Mouse (Mus musculus) neural tube, embryonic 12.5 days (tissue): Measurements from ENCODE around the gene Cpa4. TPM values are rescaled to one million over a fixed set of nuclear protein-coding genes. Genes with fewer than 3 reads are reported as not detected.
A peak's percentile ranks its signal among the peaks of the same experiment; 100 is the strongest.

Experiments
- ATAC-seq: fragments of 200-750 bp; cut with Nextera tagmentation; 2 replicates; pipeline ENCODE4 v1.8.0; 2017; ENCODE audit warnings: low read depth, mild to moderate bottlenecking, moderate TSS enrichment, moderate library complexity; ENCODE audit not compliant: low FRiP score
- H3K27ac ChIP-seq: fragments of 300-500 bp; sonication (generic); 2 replicates; pipeline ENCODE4 v1.5.1; 2016
- H3K27me3 ChIP-seq: fragments of 300-500 bp; sonication (generic); replicated peaks from 2 replicates; pipeline ENCODE4 v1.6.1; 2016; ENCODE audit warnings: mild to moderate bottlenecking
- H3K36me3 ChIP-seq: fragments of 300-500 bp; sonication (generic); 2 replicates; pipeline ENCODE4 v1.6.1; 2016; ENCODE audit warnings: mild to moderate bottlenecking
- H3K4me1 ChIP-seq: fragments of 300-500 bp; sonication (generic); 2 replicates; pipeline ENCODE4 v1.6.1; 2016
- H3K4me2 ChIP-seq: fragments of 300-500 bp; sonication (generic); replicated peaks from 2 replicates; pipeline ENCODE4 v1.6.1; 2016; ENCODE audit warnings: mild to moderate bottlenecking
- H3K4me3 ChIP-seq: fragments of 300-500 bp; sonication (generic); 2 replicates; pipeline ENCODE4 v1.5.1; 2016
- H3K9ac ChIP-seq: fragments of 300-500 bp; sonication (generic); 2 replicates; pipeline ENCODE4 v1.6.1; 2016; ENCODE audit warnings: mild to moderate bottlenecking
- H3K9me3 ChIP-seq: fragments of 300-500 bp; sonication (generic); 2 replicates; pipeline ENCODE4 v1.6.1; 2016; ENCODE audit warnings: mild to moderate bottlenecking
- WGBS: fragments of 180-500 bp; shearing (Covaris S2); methylation state at CpG from one replicate; pipeline ENCODE4 v1.1.7; 2016; 5-methylcytosine and 5-hydroxymethylcytosine counted together
- polyA plus RNA-seq: library from polyadenylated mRNA; unstranded; fragments of >200 nt; fragmentation: Nextera tagmentation; extraction: Ambion mirVana; gene quantifications from 2 replicates; pipeline ENCODE4 v1.2.1, GENCODE M21; 2016

Cpa4 gene
- polyA plus RNA-seq, 1 experiment from 2014 or later: 1.9 TPM

- WGBS: 19% methylated on average over 8 of the region's 8 CpGs
- Histone ChIP-seq H3K4me3 (no peak overlapping the region), H3K27ac (no peak overlapping the region), H3K27me3 (no peaks in the 10 kb centered on the region), H3K36me3 (no peaks in the 10 kb centered on the region), H3K4me1 (peaks cover 21% of the 10 kb centered on the region), H3K4me2 (no peak overlapping the region), H3K9ac (no peak overlapping the region), H3K9me3 (no peaks in the 10 kb centered on the region)
- no peak for ATAC-seq
Observed at GRCm38 (mm10) chr6:30543851-30544250, 24.3 kb upstream of the Cpa4 start.

GRCm38 (mm10) chr6:30545689-30546088 lies 22.5 kb upstream of the Cpa4 start:
- no peak overlapping the region for H3K4me3 ChIP-seq
- no peaks in the 10 kb centered on the region for H3K36me3 ChIP-seq
- H3K27ac ChIP-seq: no peak overlapping the region
- no peaks in the 10 kb centered on the region for H3K9me3 ChIP-seq
- H3K27me3 ChIP-seq: no peaks in the 10 kb centered on the region
- WGBS: 73% methylated on average over 7 of the region's 7 CpGs
- H3K4me1 ChIP-seq: peaks cover 28% of the 10 kb centered on the region
- no peak for ATAC-seq
- H3K9ac ChIP-seq: 0 out of 2 replicates have a peak overlapping the region, but pooled peaks have one; percentile 9
- no peak overlapping the region for H3K4me2 ChIP-seq

GRCm38 (mm10) chr6:30546571-30547273 lies 21.4 kb upstream of the Cpa4 start:
- peak overlapping the region; percentile 42 for H3K9ac ChIP-seq
- H3K4me1 ChIP-seq: peaks cover 31% of the 10 kb centered on the region
- no peaks in the 10 kb centered on the region for H3K9me3 ChIP-seq
- H3K36me3 ChIP-seq: no peaks in the 10 kb centered on the region
- H3K27ac ChIP-seq: peak overlapping the region; percentile 71
- H3K27me3 ChIP-seq: no peaks in the 10 kb centered on the region
- WGBS: 10% methylated on average over 17 of the region's 17 CpGs
- H3K4me2 ChIP-seq: peak overlapping the region; percentile 55
- ATAC-seq: peak; percentile 81
- H3K4me3 ChIP-seq: no peak overlapping the region

DNA sequence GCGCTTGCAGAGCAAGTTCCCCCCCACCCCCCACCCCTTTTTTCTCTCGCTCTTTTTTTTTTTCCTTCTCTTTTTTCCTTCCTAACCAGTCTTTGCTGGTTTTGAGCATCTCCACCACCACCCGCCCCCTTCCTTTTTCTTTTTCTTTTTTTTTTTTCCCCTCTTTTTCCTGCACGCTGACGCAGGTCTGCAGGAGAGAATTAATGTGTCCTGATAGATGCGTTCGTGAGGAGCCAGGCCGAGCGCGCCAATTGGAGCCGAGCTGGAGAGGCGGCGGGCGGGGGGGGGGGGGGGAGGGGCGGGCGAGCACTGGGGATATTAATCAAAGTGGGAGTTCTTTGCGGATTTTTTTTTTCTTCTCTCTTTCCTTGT lies 20.9 kb upstream of the Cpa4 start:
- Histone ChIP-seq H3K4me1 (peaks cover 35% of the 10 kb centered on the region), H3K36me3 (no peaks in the 10 kb centered on the region), H3K9ac (peak overlapping the region; percentile 42; the same call in 1 of the 2 replicates), H3K4me2 (peak overlapping the region; percentile 55), H3K4me3 (no peak overlapping the region), H3K27me3 (no peaks in the 10 kb centered on the region), H3K9me3 (no peaks in the 10 kb centered on the region), H3K27ac (peak overlapping the region; percentile 71)
- ATAC-seq: 0 out of 2 replicates have a peak, but pooled peaks have one; percentile 34
- WGBS: 1% methylated on average over 17 of the region's 17 CpGs

DNA sequence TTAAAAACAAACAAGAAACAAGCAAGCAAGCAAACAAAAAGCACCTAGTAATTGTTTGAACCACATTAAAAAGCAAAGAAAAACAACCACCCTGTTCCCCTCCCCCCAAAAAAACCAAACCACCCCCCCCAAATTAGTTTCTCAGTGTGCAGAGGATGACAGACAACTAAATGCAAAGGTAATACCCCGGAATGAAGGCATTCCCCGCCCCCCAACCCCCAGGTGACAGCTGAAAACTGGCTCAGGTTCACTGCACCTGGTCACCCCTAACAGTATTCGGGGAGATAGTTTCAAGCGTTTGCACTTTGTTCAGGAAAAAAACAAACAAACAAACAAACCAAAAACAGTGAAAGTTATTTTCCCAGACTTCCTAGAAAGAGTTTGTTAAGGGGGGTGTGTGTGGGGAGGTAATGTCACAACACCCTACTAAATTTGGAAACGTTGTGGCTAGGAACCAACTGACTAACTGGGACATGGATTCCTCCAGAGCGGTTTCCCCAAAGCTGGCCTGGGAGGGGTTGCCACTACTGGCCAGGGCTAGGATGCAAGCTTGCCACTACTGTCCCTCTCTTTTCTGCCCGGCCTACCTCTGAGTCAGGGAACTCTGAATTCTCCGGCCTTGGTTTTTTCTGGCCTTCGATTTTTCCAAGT lies 20.4 kb upstream of the Cpa4 start:
- Histone ChIP-seq H3K27ac (no peak overlapping the region), H3K9ac (no peak overlapping the region), H3K4me3 (no peak overlapping the region), H3K4me1 (peaks cover 35% of the 10 kb centered on the region), H3K9me3 (no peaks in the 10 kb centered on the region), H3K27me3 (no peaks in the 10 kb centered on the region), H3K36me3 (no peaks in the 10 kb centered on the region), H3K4me2 (peak overlapping the region; percentile 55)
- 25% methylated on average over 9 of the region's 9 CpGs for WGBS
- no peak for ATAC-seq

DNA sequence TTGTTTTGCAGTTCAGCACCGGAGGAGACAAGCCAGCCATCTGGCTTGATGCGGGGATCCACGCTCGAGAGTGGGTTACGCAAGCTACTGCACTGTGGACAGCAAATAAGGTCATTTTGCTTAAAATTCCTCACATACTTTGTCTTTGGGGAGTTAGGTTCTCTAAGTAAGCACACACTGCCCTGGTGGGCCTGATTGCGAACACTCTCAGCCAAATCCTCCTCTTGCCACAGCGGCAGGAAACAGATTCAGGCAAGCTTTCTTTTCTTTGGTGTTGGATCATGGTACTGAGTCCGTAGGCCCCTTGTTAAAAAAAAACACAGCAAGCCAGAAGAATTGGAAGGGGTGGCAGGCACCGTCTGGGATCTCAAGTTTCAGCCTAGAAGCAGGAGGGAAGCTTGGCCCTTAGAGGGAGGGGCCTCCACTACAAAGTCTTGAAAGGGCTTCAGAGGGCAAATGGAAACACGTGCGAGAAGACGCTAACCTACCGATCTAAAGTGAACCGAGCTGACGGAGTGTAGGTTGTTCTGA lies 18.9 kb upstream of the Cpa4 start:
- no peaks in the 10 kb centered on the region for H3K9me3 ChIP-seq
- H3K27ac ChIP-seq: peak overlapping the region; percentile 33; the same call in 1 of the 2 replicates
- 25% methylated on average over 15 of the region's 15 CpGs for WGBS
- no peak for ATAC-seq
- no peak overlapping the region for H3K4me3 ChIP-seq
- H3K27me3 ChIP-seq: no peaks in the 10 kb centered on the region
- no peaks in the 10 kb centered on the region for H3K36me3 ChIP-seq
- H3K4me1 ChIP-seq: peaks cover 30% of the 10 kb centered on the region
- H3K9ac ChIP-seq: no peak overlapping the region; the same call in 1 of the 2 replicates
- H3K4me2 ChIP-seq: 0 out of 2 replicates have a peak overlapping the region, but pooled peaks have one; percentile 18

DNA sequence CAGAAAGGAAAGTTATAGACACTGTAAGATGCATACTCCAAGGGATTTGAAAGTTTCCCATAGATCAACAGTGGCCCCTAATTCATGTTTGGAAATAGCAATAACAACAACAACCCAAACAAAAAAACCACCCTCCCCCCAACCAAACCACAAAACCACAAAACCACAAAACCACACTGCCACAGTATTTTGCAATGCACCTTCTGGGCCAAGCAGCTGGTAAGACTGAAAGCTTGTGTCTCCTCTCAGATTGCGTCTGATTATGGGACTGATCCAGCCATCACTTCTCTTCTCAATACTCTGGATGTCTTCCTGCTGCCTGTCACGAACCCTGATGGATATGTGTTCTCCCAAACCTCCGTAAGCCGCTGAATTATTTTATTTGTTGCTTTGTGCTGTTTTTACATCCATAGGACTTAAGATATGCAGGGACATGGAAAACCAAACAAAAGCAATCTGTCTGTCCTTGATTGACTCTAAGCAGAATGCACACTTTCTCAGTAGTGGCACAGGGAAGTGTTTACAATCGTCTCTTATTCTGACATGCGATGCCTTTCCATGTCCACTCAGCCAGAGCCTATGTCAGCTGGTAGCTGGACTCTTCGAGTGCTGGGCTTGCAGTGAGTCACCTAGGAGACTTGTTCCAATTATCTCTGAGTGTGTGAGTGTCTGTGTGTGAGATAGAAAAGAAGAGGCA lies 17.5 kb upstream of the Cpa4 start:
- Histone ChIP-seq H3K36me3 (no peaks in the 10 kb centered on the region), H3K9ac (no peak overlapping the region), H3K27ac (no peak overlapping the region), H3K4me2 (no peak overlapping the region), H3K4me1 (peaks cover 30% of the 10 kb centered on the region), H3K27me3 (no peaks in the 10 kb centered on the region), H3K4me3 (no peak overlapping the region), H3K9me3 (no peaks in the 10 kb centered on the region)
- no peak for ATAC-seq
- WGBS: 70% methylated on average over 7 of the region's 7 CpGs

DNA sequence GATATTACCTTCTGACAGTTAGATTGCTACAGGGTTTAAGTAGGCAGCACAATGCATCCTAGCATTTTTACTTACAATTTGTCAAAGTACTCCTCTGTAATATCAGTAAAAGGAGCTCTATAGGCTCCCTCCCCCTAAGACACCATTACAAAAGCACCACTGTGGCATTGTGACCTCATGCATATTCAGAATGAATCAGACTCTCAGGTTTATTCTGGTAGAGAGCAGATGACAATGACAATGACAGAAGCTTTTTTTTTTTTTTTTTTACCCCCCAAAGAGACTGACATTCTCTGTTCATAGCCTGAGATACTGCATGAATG lies 17.0 kb upstream of the Cpa4 start:
- no peak overlapping the region for H3K9ac ChIP-seq
- no peak for ATAC-seq
- H3K36me3 ChIP-seq: no peaks in the 10 kb centered on the region
- H3K27ac ChIP-seq: no peak overlapping the region
- H3K27me3 ChIP-seq: no peaks in the 10 kb centered on the region
- no peak overlapping the region for H3K4me2 ChIP-seq
- H3K9me3 ChIP-seq: no peaks in the 10 kb centered on the region
- H3K4me3 ChIP-seq: no peak overlapping the region
- peaks cover 25% of the 10 kb centered on the region for H3K4me1 ChIP-seq

DNA sequence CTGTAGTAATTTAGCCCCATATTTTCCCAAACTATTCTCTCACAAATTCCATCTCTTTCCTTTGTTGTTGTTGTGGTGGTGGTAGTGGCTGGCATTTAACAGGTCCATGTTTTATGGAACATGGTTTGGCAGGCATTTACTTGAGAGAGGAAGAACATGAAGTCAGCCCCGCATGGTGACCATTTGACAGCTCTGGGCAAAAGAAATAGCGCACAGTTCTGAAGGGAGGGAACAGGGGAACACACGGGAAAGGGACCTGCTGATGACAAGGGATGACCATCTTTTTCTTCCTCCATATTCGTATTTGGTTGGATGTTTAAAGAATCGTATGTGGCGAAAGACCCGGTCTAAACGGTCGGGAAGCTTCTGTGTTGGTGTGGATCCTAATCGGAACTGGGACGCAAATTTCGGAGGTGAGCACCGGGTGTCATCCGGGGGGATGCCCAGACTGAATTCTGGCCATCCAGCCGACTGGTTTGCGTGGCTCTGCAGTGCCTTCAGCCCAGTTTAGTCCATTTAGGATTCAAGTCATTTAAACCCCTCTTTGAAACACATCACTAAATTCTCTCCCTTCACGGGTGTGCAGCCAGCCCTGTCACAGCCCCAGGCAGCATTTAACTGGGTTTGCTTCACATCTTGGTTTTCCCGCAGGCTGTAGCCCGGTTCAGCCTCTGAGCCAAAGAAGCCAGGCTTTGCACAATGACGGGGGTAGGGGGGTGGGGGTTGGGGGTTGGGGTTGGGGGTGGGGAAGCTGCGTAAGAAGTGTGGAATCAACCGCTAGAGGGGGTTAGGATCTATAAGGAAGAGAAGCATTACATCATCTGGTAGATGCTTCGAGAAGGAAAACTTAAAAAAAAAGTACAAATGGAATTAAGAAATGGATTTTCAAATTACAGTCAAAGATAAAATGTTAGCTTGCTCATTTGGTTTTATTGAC lies 16.3 kb upstream of the Cpa4 start:
- WGBS: 20% methylated on average over 23 of the region's 23 CpGs
- no peak overlapping the region for H3K9ac ChIP-seq
- no peaks in the 10 kb centered on the region for H3K27me3 ChIP-seq
- peak overlapping the region; percentile 40 for H3K4me2 ChIP-seq
- no peak overlapping the region for H3K27ac ChIP-seq
- no peak overlapping the region for H3K4me3 ChIP-seq
- peak; percentile 59; the same call in 1 of the 2 replicates for ATAC-seq
- H3K4me1 ChIP-seq: peaks cover 19% of the 10 kb centered on the region
- no peaks in the 10 kb centered on the region for H3K36me3 ChIP-seq
- H3K9me3 ChIP-seq: no peaks in the 10 kb centered on the region

DNA sequence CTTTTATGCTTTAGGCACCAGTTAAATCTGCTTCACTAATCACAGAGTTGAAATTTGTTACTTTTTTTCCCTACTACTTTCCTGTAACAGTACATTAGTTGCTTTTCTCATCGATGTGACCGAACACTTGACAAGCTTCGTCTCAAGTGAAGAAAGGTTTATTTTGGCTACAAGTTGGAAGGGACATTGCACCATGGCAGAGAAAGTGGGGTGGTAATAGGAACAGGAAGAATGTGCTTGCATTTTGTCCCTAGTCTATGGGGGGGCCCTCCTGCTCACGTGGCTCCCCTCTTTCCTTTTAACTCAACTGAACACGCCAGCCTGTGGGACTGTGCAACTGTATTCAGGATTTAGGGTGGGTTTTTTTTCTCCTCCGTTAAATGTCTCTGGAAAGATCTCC lies 15.5 kb upstream of the Cpa4 start:
- H3K9me3 ChIP-seq: no peaks in the 10 kb centered on the region
- H3K27me3 ChIP-seq: no peaks in the 10 kb centered on the region
- ATAC-seq: no peak
- WGBS: 59% methylated on average over 6 of the region's 6 CpGs
- no peak overlapping the region for H3K27ac ChIP-seq
- H3K4me3 ChIP-seq: no peak overlapping the region
- H3K4me1 ChIP-seq: peaks cover 18% of the 10 kb centered on the region
- no peaks in the 10 kb centered on the region for H3K36me3 ChIP-seq
- H3K4me2 ChIP-seq: no peak overlapping the region
- H3K9ac ChIP-seq: no peak overlapping the region

- no peaks in the 10 kb centered on the region for H3K27me3 ChIP-seq
- no peaks in the 10 kb centered on the region for H3K9me3 ChIP-seq
- H3K27ac ChIP-seq: no peak overlapping the region
- no peak overlapping the region for H3K4me3 ChIP-seq
- no peak overlapping the region for H3K9ac ChIP-seq
- WGBS: 82% methylated on average over 7 of the region's 7 CpGs
- no peaks in the 10 kb centered on the region for H3K36me3 ChIP-seq
- H3K4me2 ChIP-seq: no peak overlapping the region
- ATAC-seq: no peak
- peaks cover 14% of the 10 kb centered on the region for H3K4me1 ChIP-seq
Observed at GRCm38 (mm10) chr6:30553381-30554010, 14.7 kb upstream of the Cpa4 start.
